Mouse (Mus musculus) embryo, embryonic 9.5 days (tissue): Measurements from ENCODE around the gene Slc1a3.
"Not testable (repeated sequence)": the region's sequence is repeated elsewhere in the genome, so short reads cannot be mapped to it uniquely, and the experiment has no call there.

ENCODE experiments used
- DNase-seq: peaks from one replicate; pipeline ENCODE4 v3.0.0-alpha.2; 2017; ENCODE audit errors: extremely low spot score

Gene Slc1a3

DNA sequence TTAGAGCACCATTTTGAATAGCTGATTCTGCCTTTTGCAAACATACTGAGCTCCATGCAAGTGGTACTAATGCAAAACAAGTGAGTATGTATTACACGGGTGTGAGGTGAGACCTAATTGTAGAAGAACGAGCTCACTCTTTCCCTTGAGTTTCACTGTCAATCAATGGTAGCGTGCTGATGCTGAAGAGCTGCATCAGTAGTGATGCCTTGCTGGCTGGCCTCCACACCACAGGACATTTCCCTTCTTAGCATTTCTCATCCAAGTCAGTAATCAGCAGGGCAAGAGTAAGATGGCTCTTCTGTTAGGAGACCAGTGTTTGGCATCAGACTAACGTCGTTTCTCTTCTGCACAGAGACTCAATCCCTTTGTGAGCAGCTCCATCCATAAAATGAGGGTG lies 4.0 kb downstream of the Slc1a3 start:
- DNase-seq: no peak

DNA sequence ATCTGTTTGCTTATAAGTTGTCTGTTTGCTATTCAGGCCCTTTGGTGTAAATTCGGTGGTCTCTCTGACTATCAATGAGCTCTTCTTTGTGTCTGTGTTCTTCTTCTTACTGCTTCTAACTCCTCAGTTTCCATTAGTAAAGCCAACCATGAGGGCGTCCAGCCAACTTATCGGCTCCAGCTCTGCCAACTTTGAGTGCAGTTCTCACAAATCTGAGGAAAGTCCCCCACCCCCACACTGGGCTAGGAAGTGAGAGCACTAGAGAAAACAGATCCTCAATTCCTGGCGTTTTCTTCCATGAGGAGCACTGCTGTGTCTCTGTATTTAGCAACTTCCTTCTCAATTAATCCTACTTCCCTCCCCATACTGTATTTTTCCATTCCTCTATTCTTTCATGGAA lies 4.4 kb downstream of the Slc1a3 start:
- DNase-seq: no peak

DNA sequence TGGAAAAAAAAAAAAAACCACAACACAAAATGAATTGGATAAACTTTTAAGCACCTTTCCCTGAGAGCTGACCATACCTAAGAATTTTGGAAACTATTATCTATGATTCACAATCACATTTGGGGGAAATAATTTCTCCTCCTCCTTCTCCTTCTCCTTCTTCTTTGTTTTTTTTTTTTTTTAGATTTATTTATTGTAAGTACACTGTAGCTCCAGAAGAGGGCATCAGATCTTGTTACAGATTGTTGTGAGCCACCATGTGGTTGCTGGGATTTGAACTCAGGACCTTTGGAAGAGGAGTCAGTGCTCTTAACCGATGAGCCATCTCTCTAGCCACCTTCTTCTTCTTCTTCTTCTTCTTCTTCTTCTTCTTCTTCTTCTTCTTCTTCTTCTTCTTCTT lies 5.0 kb downstream of the Slc1a3 start:
- DNase-seq: not testable (repeated sequence)

DNA sequence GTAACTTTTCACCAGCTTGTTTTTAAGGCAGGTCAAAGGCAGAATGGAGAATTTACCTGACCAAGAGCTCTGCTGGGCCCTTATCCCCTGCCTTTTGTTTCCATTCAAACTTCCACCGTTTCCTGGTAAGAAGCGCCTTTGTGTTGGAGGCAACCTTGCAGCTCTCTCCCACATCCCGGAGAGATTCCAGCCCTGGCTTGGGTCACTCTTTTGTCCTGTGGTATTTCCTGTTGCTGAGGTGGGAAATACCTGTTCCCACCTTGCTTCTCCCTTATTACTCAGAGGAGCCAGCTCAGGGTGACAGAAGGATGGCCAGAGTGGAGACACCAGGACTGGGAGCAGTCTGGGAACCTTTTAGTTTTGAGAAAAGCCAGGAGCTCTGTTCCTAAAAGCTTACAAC lies 12.6 kb downstream of the Slc1a3 start:
- no peak for DNase-seq

DNA sequence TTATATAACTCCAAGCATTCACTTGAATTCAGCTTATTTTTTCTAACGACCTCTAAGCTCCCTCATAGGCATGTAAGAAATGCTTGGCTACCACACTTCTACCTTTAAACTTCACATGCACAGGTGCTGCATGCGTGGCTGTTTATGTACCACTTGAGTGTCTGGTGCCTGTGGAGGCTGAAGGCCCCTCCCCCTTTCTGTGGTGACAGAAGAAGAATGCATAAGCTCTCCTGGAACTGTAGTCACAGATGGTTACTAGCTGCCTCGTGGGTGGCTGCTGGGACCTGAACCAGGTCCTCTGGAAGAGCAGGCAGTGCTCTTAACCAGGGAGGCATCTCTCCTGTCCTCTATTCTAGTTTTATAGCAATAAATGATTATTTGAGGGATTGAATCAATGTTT lies 13.1 kb downstream of the Slc1a3 start:
- DNase-seq: no peak

DNA sequence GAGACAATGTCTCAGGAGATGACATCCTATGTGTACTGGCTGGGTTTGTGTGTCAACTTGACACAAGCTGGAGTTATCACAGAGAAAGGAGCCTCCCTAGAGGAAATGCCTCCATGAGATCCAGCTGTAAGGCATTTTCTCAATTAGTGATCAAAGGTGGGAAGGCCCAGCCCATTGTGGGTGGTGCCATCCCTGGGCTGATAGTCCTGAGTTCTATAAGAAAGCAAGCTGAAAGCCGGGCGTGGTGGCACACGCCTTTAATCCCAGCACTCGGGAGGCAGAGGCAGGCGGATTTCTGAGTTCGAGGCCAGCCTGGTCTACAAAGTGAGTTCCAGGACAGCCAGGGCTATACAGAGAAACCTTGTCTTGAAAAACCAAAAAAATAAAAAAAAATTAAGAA lies 20.4 kb downstream of the Slc1a3 start:
- not testable (repeated sequence) for DNase-seq

DNA sequence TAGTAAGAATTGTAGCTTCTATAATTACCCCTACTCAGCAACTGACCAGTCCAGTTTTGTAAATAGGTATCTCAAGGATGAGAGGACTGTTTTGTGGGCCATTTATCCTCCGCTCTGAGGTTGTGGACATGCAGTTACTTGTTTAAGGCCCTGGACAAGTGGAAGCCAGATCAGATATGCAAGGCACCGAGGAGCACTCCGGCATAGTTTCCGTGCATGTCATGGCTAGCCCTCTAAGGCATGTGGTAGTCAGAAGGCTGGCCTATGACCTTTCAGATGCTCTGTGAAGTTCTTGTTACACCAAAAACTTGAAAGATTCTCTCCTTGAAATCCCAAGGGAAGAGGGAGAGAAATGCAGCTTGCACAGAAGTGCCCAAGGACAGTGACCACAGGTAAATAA lies 23.7 kb downstream of the Slc1a3 start:
- DNase-seq: no peak

DNA sequence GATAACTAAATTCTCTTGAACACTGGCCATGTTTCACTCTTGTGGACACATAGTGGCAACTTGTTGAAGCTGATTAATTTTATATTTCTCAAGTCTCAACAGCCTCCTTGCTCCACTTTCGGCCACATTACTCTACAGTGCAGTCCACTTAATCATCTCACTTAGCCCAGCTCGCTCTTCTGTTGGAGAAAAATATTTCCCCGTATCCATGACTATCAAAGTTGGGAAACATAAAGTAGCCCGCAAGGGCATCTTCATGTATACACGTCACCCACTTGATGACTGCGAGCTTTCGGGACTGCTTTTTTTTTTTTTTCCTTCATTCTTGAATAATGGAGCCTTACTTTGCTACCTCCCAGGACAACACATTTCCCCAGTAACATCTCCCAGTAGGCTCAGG lies 25.1 kb downstream of the Slc1a3 start:
- DNase-seq: no peak

DNA sequence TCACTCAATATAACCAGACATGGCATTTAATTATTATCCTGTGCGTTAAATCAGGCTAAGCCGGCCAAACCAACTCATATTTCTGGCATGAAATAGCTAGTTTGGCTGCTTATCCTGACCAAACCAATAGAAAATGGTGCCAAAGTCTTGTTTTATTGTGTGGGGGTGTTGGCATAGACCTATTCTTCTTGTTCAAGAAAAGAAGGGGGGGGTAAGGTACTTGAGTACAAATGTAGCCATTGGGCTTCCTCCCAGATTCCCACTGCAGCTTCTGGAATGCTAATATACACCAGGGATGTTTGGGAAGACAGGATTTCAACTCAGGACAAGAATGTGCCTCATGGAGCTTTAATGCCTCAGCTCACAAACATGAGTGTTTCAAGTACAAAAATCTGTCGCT lies 26.3 kb downstream of the Slc1a3 start:
- DNase-seq: no peak

DNA sequence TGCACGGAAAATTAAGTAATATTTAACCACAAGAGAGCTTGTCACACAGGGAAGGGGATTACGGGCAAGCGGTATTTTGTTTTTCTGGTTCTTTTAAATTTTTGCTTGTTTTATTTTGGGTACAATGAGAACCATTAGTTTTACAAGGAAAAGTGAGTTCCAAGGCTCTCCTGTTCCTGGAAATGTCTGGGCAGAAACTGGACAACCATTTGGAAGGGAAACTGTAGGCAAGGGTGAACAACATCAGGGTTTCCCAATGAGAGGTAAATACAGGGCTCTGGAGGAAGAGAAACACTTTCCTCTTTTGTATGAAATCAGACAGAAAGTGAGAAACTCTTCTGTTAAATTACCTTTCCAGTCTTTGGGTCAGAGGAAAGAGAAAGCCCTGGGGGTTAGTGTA lies 27.7 kb downstream of the Slc1a3 start:
- DNase-seq: no peak

DNA sequence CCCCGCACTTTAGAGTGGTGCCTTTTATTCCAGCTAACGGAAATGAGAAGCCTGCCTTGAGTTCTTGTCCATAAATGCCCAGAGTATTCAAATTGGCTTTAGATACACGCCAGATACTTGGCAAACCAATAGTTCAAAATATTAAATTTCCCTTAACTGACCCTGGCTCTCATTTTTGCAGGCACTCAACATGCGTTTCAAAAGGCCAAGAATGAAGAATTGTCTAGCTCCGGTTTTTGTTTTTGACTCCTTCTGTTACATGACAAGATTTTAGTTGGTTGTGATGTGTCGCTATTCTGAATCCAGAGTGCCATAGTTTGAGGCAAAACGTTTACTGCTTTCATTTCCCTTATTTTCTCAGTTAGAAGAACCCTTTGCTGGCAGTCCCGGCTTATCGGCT lies 28.1 kb downstream of the Slc1a3 start:
- no peak for DNase-seq

DNA sequence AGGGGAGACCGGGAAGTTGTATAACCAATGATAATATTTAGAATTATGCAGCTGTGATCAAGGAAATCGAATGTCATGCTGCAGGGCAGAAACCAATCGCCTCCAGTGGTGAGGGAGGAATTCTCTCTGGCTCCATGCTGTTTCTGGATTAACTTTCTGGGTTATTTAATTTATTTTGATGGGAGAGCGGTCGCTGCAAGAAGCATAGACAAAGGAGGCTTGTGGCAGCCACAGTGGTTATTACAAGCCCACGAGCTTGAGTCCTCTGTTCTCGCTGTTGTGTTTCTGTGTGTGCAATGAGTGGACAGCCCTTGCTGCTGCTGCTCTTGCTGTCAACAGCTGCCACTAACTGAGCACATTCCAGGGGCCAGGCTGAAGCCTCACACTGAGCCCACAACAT lies 28.6 kb downstream of the Slc1a3 start:
- no peak for DNase-seq

DNA sequence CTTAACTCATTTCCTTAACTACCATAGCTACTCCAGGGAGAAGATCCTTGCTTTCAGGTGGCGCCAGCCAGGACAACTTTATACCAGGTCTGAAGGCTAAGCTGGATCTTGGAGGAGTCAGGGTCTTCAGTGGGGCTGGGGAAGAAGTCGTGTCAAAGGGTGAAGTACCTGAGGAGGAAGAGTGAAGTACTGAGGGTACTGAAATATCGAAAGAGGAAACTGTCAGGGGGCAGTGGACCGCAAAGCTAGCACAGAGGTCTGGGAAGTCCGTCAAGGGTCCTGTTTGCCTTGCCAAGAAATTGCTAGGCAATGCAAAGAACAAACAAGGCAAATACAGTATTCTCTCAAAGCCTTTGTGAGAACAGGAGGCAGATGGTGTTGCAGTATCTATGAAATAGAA lies 29.6 kb downstream of the Slc1a3 start:
- no peak for DNase-seq

DNA sequence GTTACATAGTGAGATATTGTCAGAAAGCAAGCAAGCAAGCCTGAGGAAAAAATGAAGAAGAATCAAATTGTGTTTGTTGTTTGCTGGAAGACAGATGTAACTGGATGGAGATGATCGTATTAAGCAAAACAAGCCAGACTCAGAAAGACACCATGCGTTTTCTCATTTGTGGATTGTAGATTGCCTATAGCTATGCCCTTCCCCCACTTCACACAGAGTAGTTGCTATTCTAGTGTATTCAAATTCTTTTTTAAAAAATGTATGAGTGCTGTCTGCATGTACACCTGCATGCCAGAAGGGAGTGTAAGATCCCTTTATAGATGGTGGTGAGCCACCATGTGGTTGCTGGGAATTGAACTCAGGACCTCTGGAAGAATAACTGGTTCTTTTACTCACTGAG lies 33.6 kb downstream of the Slc1a3 start:
- DNase-seq: no peak

DNA sequence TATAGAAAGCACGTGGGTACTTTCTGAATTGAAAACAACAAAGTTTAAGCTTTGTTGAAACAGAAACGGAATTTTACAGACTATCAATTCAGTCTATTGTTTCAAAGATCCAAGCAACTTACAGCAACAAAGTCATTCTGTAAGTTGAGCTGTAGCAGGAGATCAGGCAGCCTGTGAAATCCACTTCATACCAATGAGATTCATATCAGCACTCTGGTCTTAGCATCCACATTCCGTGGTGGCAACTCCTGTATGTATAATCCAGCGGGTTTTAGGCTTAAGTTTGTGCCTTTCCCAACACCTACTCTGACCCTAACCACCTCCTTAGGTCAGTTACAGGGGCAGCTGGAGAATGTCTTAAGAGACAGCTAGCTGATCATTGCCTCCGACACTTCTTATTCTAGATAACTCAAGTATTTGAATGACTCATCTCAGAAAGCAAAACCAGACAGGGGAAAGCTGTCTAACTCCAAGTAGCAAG lies 34.3 kb downstream of the Slc1a3 start:
- no peak for DNase-seq

DNA sequence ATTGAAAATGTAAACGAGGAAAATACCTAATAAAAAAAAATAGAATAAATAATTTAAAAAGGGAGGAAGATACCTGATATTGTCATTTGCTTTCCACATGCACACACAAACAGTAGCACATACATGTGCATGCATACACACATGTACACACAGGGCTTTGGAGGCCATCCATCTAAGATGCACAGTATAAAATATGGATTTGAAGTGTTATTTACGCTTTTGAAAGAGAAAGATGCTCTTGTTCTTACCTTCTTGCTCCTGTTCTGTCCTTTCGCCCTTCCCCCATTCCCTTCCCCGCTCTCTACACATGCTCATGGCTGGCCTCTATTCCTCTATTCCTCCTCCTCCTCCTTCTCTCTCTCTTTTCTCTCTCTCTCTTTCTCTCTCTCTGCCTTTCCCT lies 34.9 kb downstream of the Slc1a3 start:
- DNase-seq: no peak

DNA sequence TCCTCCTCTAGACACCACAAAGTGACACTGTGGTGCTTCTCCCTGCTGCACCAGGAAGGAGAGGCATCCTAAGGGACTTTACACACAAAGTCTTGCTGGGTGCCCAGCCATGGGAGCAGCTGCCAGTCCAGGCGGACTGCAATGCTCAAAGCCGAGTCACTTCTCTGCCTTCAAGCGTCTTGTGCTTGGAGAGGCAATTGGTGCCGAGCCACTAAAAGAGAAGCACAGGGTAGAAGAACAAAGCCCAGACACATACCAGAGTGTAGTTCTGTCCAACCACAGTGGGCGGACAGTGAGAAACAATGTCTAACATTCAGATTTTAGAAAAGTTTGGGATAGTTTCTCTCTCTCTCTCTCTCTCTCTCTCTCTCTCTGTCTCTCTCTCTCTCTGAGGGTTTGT lies 38.0 kb downstream of the Slc1a3 start:
- DNase-seq: no peak

DNA sequence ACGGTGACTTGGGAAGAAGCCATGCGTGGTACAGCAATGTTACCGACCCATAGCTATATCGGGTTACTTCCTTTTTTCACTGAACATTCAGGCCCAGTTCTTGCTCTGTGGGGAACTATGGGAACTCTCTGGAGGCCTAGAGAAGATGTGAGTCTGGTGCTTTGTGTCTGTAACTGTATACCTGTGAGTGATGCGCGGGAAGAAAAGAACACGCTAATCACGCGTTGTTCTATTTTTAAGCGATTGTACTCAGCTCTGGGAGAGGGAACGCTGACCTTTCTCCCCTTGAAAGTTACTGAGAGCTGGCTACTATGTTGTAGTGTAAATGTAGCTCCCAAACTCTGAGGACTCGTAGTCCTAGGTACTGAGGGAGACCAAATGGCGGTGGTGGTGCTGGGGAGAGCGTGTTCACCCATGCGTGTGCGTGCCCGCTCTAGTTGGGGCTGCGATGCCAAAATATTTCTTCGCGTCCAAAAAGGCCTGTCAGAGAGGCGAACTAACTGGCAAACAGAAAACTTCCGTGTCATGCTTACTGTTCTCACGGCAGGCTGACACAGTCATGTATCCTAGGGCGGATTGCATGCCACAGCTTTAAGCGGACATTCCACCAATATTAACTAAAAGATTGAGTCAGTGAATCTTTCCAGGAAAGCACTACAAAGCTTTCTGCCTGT lies 42.6 kb downstream of the Slc1a3 start:
- DNase-seq: no peak

DNA sequence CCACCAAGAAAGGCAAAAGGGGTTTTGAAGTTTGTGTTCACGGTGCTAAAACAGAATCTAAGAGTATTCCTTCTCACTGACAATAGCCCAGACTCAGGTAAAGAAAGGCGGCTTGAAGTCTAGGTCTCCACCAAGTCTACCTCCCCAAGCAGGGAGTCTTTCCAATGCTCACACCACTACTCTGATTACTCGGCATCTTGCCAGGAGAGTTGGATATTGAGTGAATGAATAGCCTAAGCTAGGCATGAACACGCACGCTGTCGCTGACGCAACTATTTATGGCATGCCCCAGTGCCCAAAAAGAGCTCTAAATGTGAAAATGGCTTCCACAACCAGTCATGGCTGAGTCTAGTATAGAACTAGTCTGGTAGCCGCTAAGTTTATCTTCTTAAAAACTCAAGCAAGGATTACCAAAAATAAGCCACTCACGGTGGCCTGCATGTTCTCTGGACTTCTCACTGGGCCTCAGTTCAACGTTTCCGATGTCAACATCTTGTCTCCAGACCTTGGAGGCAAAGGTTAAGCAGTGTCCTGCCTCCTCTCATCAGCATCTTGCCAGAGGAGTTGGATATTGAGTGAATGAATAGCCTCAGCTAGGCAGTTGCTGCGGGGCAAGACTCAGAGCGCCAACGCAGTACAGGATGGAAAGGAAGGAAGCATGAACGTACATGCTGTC lies 44.8 kb downstream of the Slc1a3 start:
- no peak for DNase-seq

DNA sequence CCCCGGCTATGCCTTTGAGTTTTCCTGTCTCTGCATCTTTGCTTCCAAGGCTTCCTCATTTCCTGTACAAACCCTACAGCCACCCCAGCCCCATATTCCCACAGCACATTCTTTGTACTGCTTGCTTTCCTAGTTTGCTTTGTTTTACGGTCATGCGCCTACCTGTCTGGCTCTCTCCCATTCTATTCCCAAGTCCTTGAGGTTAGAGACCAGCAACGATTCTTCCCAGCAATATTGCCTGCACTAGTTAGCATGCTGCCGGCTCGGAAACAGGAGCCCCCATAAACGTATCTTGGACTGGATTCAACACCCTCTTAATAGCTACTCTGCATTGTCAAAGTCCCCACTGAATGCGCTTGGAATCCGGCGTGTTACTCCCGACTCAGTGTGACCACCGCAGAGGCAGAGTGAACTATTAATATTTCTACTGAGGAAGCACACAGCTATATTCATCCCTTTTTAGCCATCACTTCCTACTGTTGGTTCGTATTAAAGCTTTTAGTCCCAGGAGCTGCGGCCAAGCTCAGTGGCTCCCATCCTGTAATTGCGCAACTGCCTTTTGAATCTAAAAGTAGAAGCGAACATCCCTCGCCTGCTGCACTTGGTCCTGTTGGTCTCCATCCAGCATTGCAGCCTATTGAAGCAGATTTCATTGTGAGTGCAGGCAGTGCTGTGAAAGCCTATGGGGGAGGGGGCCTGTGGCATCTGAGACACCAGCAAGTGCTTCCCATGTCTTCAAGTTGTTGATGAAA lies 47.0 kb downstream of the Slc1a3 start:
- DNase-seq: no peak

DNA sequence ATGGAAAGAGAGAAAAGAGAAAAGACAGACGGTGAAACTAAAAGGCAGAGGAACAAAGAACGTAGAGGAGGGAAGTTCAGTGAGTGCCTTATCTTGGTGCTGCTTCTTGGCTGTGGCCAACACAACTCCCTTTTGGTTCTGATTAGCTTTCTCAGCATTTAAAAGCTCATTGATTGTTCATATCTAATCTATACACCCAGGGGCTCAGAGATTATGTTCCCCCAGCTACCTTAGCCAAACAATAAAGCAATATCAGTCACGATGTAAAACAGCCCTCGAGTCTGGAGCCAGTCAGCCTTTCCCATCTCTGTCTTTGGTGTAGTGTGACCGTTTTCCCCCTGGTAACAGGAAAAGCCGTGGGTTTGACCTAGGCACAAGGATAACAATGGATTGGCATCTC lies 48.7 kb downstream of the Slc1a3 start:
- no peak for DNase-seq

DNA sequence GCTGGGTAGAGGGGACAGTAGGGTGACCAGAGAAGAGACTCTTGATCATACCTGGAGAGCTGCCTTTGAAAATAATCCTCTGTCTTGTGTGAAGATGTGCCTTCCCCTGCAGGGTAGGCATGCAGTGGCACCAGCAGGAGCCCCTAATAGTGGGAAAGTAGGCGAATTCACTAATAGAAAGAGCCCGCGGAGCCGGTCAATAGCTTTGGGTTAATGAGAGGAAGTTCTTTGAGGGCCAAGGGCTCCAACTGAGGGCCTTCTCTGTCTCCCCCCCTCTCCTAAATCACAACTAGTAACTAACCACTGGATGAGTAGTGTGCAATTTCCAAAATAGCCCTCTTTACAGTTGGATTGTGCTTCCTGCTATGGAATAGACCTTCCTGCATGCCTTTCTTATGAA lies 50.6 kb downstream of the Slc1a3 start:
- DNase-seq: no peak

DNA sequence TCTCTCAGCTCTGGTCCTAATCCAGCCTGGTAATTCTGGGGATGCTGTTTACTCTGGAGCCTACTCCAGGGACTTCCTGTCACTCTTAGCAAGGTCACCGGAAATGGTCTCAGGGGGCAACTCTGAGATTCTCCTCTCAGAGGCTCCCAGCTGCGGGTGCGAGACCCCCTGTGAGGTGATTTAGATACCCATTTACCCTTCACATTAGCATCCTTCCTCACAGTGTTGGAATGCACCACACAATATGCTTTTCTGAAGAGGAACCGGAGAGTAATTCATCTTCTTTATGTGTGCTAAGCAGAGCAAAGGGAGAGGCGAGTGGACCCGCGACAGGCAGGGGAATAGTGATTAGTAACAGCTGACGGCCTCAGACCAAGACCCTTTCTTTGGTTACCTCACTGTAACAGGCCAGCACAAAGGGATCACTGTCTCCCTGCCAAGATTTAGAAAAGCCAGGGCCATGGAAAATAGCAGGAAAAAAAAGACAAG lies 51.0 kb downstream of the Slc1a3 start:
- DNase-seq: peak; percentile 60
